Mouse (Mus musculus): ENCODE measurements around the gene Lmo2.

DNA sequence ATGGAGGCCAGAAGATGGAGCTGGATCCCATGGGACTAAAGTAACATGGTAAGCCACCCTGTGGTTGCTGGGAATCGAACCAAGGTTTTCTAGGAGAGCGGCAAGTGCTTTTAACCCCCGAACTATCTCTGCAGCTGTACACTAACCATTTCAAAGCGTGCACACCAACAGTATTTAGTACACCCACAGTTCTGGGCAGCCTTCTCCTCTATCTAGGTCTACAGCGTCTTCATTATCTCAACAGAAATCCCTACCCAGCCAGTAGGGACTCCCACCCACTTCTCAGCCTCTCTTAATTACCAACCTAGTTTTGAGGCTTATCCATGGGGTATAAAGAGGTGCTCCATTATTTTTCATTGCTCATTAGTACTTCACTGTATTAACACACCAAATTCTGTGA lies 41.7 kb upstream of the Lmo2 start:
- no peak for TF ChIP-seq CTCF (IDR thresholded peaks at IDR 0.05; ENCODE audit: low read depth, low read length)
- no peak for TF ChIP-seq POLR2A (IDR thresholded peaks at IDR 0.05; ENCODE audit: borderline replicate concordance, low read depth, low read length)

All from bone marrow macrophage, adult 2 months (primary cell).